Mouse (Mus musculus) stomach, postnatal 0 days (tissue): ENCODE results near the gene Fsip1. TPM values are rescaled to one million over a fixed set of nuclear protein-coding genes. Genes with fewer than 3 reads are reported as not detected.
A peak's percentile ranks its signal among the peaks of the same experiment; 100 is the strongest.

ENCODE experiments used
- ATAC-seq: fragments of 200-750 bp; cut with Nextera tagmentation; 2 replicates; pipeline ENCODE4 v1.8.0; 2017; ENCODE audit not compliant: low FRiP score, low TSS enrichment
- DNase-seq: peaks from one replicate; pipeline ENCODE4 v3.0.0-alpha.2; 2016; ENCODE audit warnings: low spot score
- H3K27ac ChIP-seq: fragments of 300-500 bp; sonication (generic); replicated peaks from 2 replicates; pipeline ENCODE4 v1.5.1; 2014; ENCODE audit warnings: mild to moderate bottlenecking, control low read depth
- H3K27me3 ChIP-seq: fragments of 300-500 bp; sonication (generic); 2 replicates; pipeline ENCODE4 v1.6.1; 2014; ENCODE audit warnings: low read length; ENCODE audit not compliant: control insufficient read depth, insufficient read depth
- H3K36me3 ChIP-seq: fragments of 300-500 bp; sonication (generic); 2 replicates; pipeline ENCODE4 v1.6.1; 2014; ENCODE audit warnings: low read length, mixed read lengths; ENCODE audit not compliant: control insufficient read depth, insufficient read depth
- H3K4me1 ChIP-seq: fragments of 300-500 bp; sonication (generic); replicated peaks from 2 replicates; pipeline ENCODE4 v1.6.1; 2014; ENCODE audit warnings: antibody characterized with exemption; ENCODE audit not compliant: control insufficient read depth, insufficient read depth
- H3K4me2 ChIP-seq: fragments of 300-500 bp; sonication (generic); replicated peaks from 2 replicates; pipeline ENCODE4 v1.6.1; 2014; ENCODE audit warnings: low read depth, mild to moderate bottlenecking, control low read depth, moderate library complexity
- H3K4me3 ChIP-seq: fragments of 300-500 bp; sonication (generic); 2 replicates; pipeline ENCODE4 v1.5.1; 2014; ENCODE audit warnings: low read depth, low read length, control low read depth
- H3K9ac ChIP-seq: fragments of 300-500 bp; sonication (generic); 2 replicates; pipeline ENCODE4 v1.6.1; 2014; ENCODE audit warnings: mild to moderate bottlenecking, low read length, control low read depth, mixed read lengths
- H3K9me3 ChIP-seq: fragments of 300-500 bp; sonication (generic); 2 replicates; pipeline ENCODE4 v1.6.1; 2016; ENCODE audit warnings: low read length; ENCODE audit not compliant: control insufficient read depth
- CTCF ChIP-seq: IDR thresholded peaks from 2 replicates; pipeline ENCODE4 v1.5.1; 2016; ENCODE audit warnings: antibody characterized with exemption, low read depth, mild to moderate bottlenecking, moderate library complexity
- EP300 ChIP-seq: optimal IDR thresholded peaks from 2 replicates; pipeline ENCODE3; 2016; ENCODE audit warnings: antibody characterized with exemption
- WGBS: fragments of 180-500 bp; shearing (Covaris S2); extraction: QIAGEN DNeasy Blood & Tissue Kit; methylation state at CpG from one replicate; pipeline ENCODE4 v1.1.7; 2014; 5-methylcytosine and 5-hydroxymethylcytosine counted together
- polyA plus RNA-seq: library from polyadenylated mRNA; unstranded; fragments of >200 nt; fragmentation: Nextera tagmentation; extraction: Ambion mirVana; gene quantifications from 2 replicates; pipeline ENCODE4 v1.2.1, GENCODE M21; 2015

The Fsip1 gene
- polyA plus RNA-seq = 0.07 and 0.17 TPM in 2 replicates

- H3K9me3 ChIP-seq = no peaks in the 10 kb centered on the region
- H3K4me3 ChIP-seq = peak within 1 kb of the TSS; percentile 39
- DNase-seq (peak; percentile 87), ATAC-seq (peak; percentile 97)
- no peaks in the 10 kb centered on the region for H3K36me3 ChIP-seq
- peaks cover 3% of the 10 kb centered on the region; the same call in 1 of the 2 replicates for H3K4me1 ChIP-seq
- 7% methylated on average over 25 of the region's 25 CpGs for WGBS
- no peak for TF ChIP-seq EP300
- TF ChIP-seq CTCF = peak; percentile 5; the same call in 1 of the 2 replicates
- no peaks in the 10 kb centered on the region for H3K27me3 ChIP-seq
- no peak within 1 kb of the TSS for H3K27ac ChIP-seq
- H3K4me2 ChIP-seq = peak within 1 kb of the TSS; percentile 57
- peak within 1 kb of the TSS; percentile 45; the same call in 1 of the 2 replicates for H3K9ac ChIP-seq
These were observed at the start of gene Fsip1 for GRCm38 (mm10) chr2:118256621-118257053. Gene Fsip1 (minus strand): TSS chr2:118256966.

- H3K36me3 ChIP-seq = no peaks in the 10 kb centered on the region
- 23% methylated on average over 3 of the region's 3 CpGs for WGBS
- peak; percentile 77 for ATAC-seq
These were observed 49.7 kb upstream of the Fsip1 start for GRCm38 (mm10) chr2:118306522-118306895.

GRCm38 (mm10) chr2:118305827-118306521, 49.2 kb upstream of the Fsip1 start:
- no peak for DNase-seq
- TF ChIP-seq CTCF (no peak), EP300 (no peak)
- Histone ChIP-seq H3K27ac (no peak overlapping the region), H3K9me3 (no peaks in the 10 kb centered on the region), H3K9ac (no peak overlapping the region), H3K4me1 (no peaks in the 10 kb centered on the region), H3K4me3 (no peak overlapping the region), H3K4me2 (no peak overlapping the region), H3K36me3 (no peaks in the 10 kb centered on the region), H3K27me3 (no peaks in the 10 kb centered on the region)
- ATAC-seq = no peak
- WGBS = 56% methylated on average over 7 of the region's 7 CpGs

More at GRCm38 (mm10) chr2:118306522-118306895, 49.7 kb upstream of the Fsip1 start:
- Histone ChIP-seq H3K27me3 (no peaks in the 10 kb centered on the region), H3K4me2 (no peak overlapping the region), H3K27ac (no peak overlapping the region), H3K9ac (no peak overlapping the region), H3K4me1 (no peaks in the 10 kb centered on the region), H3K9me3 (no peaks in the 10 kb centered on the region), H3K4me3 (no peak overlapping the region)
- TF ChIP-seq CTCF (no peak), EP300 (no peak)
- DNase-seq = peak; percentile 30

GRCm38 (mm10) chr2:118303456-118303855, 46.7 kb upstream of the Fsip1 start:
- no peak for DNase-seq

GRCm38 (mm10) chr2:118301656-118302055, 44.9 kb upstream of the Fsip1 start:
- DNase-seq (no peak), ATAC-seq (no peak)
- Histone ChIP-seq H3K4me3 (no peak overlapping the region), H3K36me3 (no peaks in the 10 kb centered on the region), H3K4me1 (no peaks in the 10 kb centered on the region), H3K27ac (no peak overlapping the region), H3K27me3 (no peaks in the 10 kb centered on the region), H3K9ac (no peak overlapping the region), H3K9me3 (no peaks in the 10 kb centered on the region), H3K4me2 (no peak overlapping the region)
- 85% methylated on average over 2 of the region's 2 CpGs for WGBS
- TF ChIP-seq EP300 (no peak), CTCF (no peak)

More at GRCm38 (mm10) chr2:118303456-118303855, 46.7 kb upstream of the Fsip1 start:
- Histone ChIP-seq H3K27ac (no peak overlapping the region), H3K9me3 (no peaks in the 10 kb centered on the region), H3K4me2 (no peak overlapping the region), H3K27me3 (no peaks in the 10 kb centered on the region), H3K36me3 (no peaks in the 10 kb centered on the region), H3K4me3 (no peak overlapping the region), H3K4me1 (no peaks in the 10 kb centered on the region), H3K9ac (no peak overlapping the region)
- TF ChIP-seq CTCF (no peak), EP300 (no peak)
- 65% methylated on average over 4 of the region's 4 CpGs for WGBS
- no peak for ATAC-seq

GRCm38 (mm10) chr2:118301041-118301545, 44.3 kb upstream of the Fsip1 start:
- WGBS = 85% methylated on average over 8 of the region's 8 CpGs
- Histone ChIP-seq H3K27me3 (no peaks in the 10 kb centered on the region), H3K27ac (no peak overlapping the region), H3K9me3 (no peaks in the 10 kb centered on the region), H3K9ac (no peak overlapping the region), H3K4me1 (no peaks in the 10 kb centered on the region), H3K36me3 (no peaks in the 10 kb centered on the region), H3K4me3 (no peak overlapping the region), H3K4me2 (no peak overlapping the region)
- ATAC-seq (no peak), DNase-seq (no peak)
- TF ChIP-seq EP300 (no peak), CTCF (no peak)
